Mouse (Mus musculus) midbrain, embryonic 15.5 days (tissue): Measurements from ENCODE around the gene Rcc1l. TPM values are rescaled to one million over a fixed set of nuclear protein-coding genes. Genes with fewer than 3 reads are reported as not detected.

Experiments
- ATAC-seq: fragments of 200-750 bp; cut with Nextera tagmentation; replicated peaks from 2 replicates; pipeline ENCODE4 v1.8.0; 2017; ENCODE audit warnings: moderate TSS enrichment
- H3K27ac ChIP-seq: fragments of 300-500 bp; sonication (generic); 2 replicates; pipeline ENCODE4 v1.5.1; 2015; ENCODE audit warnings: mild to moderate bottlenecking, inconsistent platforms
- H3K27me3 ChIP-seq: fragments of 300-500 bp; sonication (generic); replicated peaks from 2 replicates; pipeline ENCODE4 v1.6.1; 2015; ENCODE audit warnings: inconsistent platforms
- H3K36me3 ChIP-seq: fragments of 300-500 bp; sonication (generic); replicated peaks from 2 replicates; pipeline ENCODE4 v1.6.1; 2015; ENCODE audit warnings: inconsistent platforms
- H3K4me1 ChIP-seq: fragments of 300-500 bp; sonication (generic); 2 replicates; pipeline ENCODE4 v1.6.1; 2015; ENCODE audit warnings: inconsistent platforms
- H3K4me2 ChIP-seq: fragments of 300-500 bp; sonication (generic); 2 replicates; pipeline ENCODE4 v1.6.1; 2015; ENCODE audit warnings: inconsistent platforms, mild to moderate bottlenecking, moderate library complexity
- H3K4me3 ChIP-seq: fragments of 300-500 bp; sonication (generic); 2 replicates; pipeline ENCODE4 v1.5.1; 2015; ENCODE audit warnings: mild to moderate bottlenecking, inconsistent platforms
- H3K9ac ChIP-seq: fragments of 300-500 bp; sonication (generic); 2 replicates; pipeline ENCODE4 v1.6.1; 2015; ENCODE audit warnings: mild to moderate bottlenecking, inconsistent platforms
- H3K9me3 ChIP-seq: fragments of 300-500 bp; sonication (generic); 2 replicates; pipeline ENCODE4 v1.6.1; 2016; ENCODE audit warnings: inconsistent platforms
- WGBS: fragments of 180-500 bp; shearing (Covaris S2); methylation state at CpG from one replicate; pipeline ENCODE4 v1.1.7; 2015; ENCODE audit warnings: mixed read lengths; 5-methylcytosine and 5-hydroxymethylcytosine counted together
- polyA plus RNA-seq: library from polyadenylated mRNA; unstranded; fragments of >200 nt; fragmentation: Nextera tagmentation; extraction: Ambion mirVana; gene quantifications from 2 replicates; pipeline ENCODE4 v1.2.1, GENCODE M21; 2015

The Rcc1l gene
- polyA plus RNA-seq, 1 experiment from 2014 or later = 19.8 TPM

GRCm38 (mm10) chr5:134101322-134101721 is 75.3 kb downstream of the Rcc1l start:
- Histone ChIP-seq H3K9ac (peak overlapping the region; percentile 16; the same call in 1 of the 2 replicates), H3K4me1 (peaks cover 34% of the 10 kb centered on the region), H3K27me3 (no peaks in the 10 kb centered on the region), H3K9me3 (no peaks in the 10 kb centered on the region), H3K27ac (no peak overlapping the region), H3K4me2 (peak overlapping the region; percentile 83), H3K4me3 (peak overlapping the region; percentile 95), H3K36me3 (no peaks in the 10 kb centered on the region; the same call in 1 of the 2 replicates)
- ATAC-seq = no peak
- 51% methylated on average over 5 of the region's 5 CpGs for WGBS

GRCm38 (mm10) chr5:134100232-134100771 is 76.3 kb downstream of the Rcc1l start:
- Histone ChIP-seq H3K4me1 (peaks cover 34% of the 10 kb centered on the region), H3K9ac (peak overlapping the region; percentile 91), H3K27me3 (no peaks in the 10 kb centered on the region), H3K9me3 (no peaks in the 10 kb centered on the region), H3K4me3 (peak overlapping the region; percentile 95), H3K36me3 (no peaks in the 10 kb centered on the region), H3K27ac (peak overlapping the region; percentile 93), H3K4me2 (peak overlapping the region; percentile 83)
- ATAC-seq = peak; percentile 38
- 3% methylated on average over 14 of the region's 17 CpGs for WGBS

GRCm38 (mm10) chr5:134099496-134100211 is 76.9 kb downstream of the Rcc1l start, which contains the start of gene Castor2:
TSS of gene Castor2 (plus strand) at chr5:134099711.
- H3K9me3 ChIP-seq = no peaks in the 10 kb centered on the region
- peak within 1 kb of the TSS; percentile 91 for H3K9ac ChIP-seq
- peak within 1 kb of the TSS; percentile 93 for H3K27ac ChIP-seq
- peak within 1 kb of the TSS; percentile 83 for H3K4me2 ChIP-seq
- peak; percentile 89 for ATAC-seq
- peak within 1 kb of the TSS; percentile 95 for H3K4me3 ChIP-seq
- peaks cover 34% of the 10 kb centered on the region for H3K4me1 ChIP-seq
- H3K36me3 ChIP-seq = no peaks in the 10 kb centered on the region
- under 1% methylated on average over 45 of the region's 58 CpGs for WGBS
- no peaks in the 10 kb centered on the region for H3K27me3 ChIP-seq

GRCm38 (mm10) chr5:134098976-134099375 is 77.6 kb downstream of the Rcc1l start:
- 0% methylated on average over 17 of the region's 17 CpGs for WGBS
- peaks cover 34% of the 10 kb centered on the region for H3K4me1 ChIP-seq
- H3K9me3 ChIP-seq = no peaks in the 10 kb centered on the region
- no peaks in the 10 kb centered on the region for H3K36me3 ChIP-seq
- peak overlapping the region; percentile 91 for H3K9ac ChIP-seq
- no peaks in the 10 kb centered on the region for H3K27me3 ChIP-seq
- peak overlapping the region; percentile 83 for H3K4me2 ChIP-seq
- peak overlapping the region; percentile 93 for H3K27ac ChIP-seq
- ATAC-seq = peak; percentile 65
- peak overlapping the region; percentile 95 for H3K4me3 ChIP-seq

- H3K9me3 ChIP-seq = no peaks in the 10 kb centered on the region
- WGBS = 41% methylated on average over 13 of the region's 13 CpGs
- peak overlapping the region; percentile 83 for H3K4me2 ChIP-seq
- H3K9ac ChIP-seq = peak overlapping the region; percentile 91
- H3K27ac ChIP-seq = peak overlapping the region; percentile 93
- H3K4me1 ChIP-seq = peaks cover 33% of the 10 kb centered on the region
- H3K36me3 ChIP-seq = no peaks in the 10 kb centered on the region
- H3K4me3 ChIP-seq = peak overlapping the region; percentile 95
- ATAC-seq = no peak
- H3K27me3 ChIP-seq = no peaks in the 10 kb centered on the region
Observed at GRCm38 (mm10) chr5:134098341-134098902, 78.2 kb downstream of the Rcc1l start.

Other genes starting within 250 kb of the Rcc1l start
- 31.7 and 33.1 TPM in 2 replicates for gene Castor2, start 77.1 kb downstream of the Rcc1l start, polyA plus RNA-seq
- 16.3 and 17.9 TPM in 2 replicates for gene Gtf2ird2, start 7.2 kb upstream of the Rcc1l start, polyA plus RNA-seq
- 3.3 and 3.4 TPM in 2 replicates for gene Ncf1, start 52.9 kb upstream of the Rcc1l start, polyA plus RNA-seq
- gene Gtf2i, start 138.0 kb upstream of the Rcc1l start, polyA plus RNA-seq = 142 and 149 TPM in 2 replicates